Mouse (Mus musculus): ENCODE data around the gene Flywch1.

Flywch1 gene

DNA sequence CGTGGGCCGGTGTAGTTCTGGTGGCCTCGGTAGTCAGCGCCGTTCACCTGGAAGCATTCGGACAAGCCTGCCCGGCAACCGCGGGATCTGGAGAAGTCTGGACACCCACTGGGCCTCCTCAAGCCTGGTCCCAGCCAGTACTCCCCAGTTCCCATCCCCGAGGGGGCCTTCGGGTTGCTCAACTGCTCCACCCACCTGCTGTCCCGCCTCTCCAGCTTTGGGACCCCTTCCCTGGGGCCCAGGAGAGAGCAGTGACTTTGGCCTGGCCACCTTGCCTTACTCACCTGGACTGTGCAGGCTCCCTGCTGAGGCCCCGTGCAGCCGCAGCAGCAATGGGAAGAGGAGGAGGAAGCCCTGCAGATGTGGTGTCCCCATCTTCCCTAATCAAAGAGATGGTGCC lies 26.8 kb downstream of the Flywch1 start:
- in situ Hi-C loops (cut with MboI, MseI): no loop called here

DNA sequence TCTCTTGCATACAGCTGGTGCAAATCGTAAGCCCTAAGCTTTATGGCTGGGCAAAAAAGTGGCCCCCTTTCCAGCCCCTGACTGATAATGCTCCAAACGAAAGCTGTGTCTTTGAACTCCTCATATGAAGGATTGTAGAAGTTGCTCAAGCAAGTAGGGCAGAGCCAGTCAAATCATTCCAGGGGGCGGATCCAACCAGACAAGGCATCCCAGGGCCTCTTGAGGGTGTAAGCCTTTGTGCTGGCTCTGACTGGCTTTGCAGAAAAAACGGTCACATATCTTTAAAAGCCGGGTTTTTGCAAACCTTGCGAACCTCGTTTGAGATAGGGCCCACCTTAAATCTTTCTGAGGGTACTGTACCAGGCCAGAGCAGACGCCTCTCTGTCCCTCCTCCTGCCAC lies 27.3 kb downstream of the Flywch1 start:
- in situ Hi-C loops (cut with MboI, MseI): no loop called here

DNA sequence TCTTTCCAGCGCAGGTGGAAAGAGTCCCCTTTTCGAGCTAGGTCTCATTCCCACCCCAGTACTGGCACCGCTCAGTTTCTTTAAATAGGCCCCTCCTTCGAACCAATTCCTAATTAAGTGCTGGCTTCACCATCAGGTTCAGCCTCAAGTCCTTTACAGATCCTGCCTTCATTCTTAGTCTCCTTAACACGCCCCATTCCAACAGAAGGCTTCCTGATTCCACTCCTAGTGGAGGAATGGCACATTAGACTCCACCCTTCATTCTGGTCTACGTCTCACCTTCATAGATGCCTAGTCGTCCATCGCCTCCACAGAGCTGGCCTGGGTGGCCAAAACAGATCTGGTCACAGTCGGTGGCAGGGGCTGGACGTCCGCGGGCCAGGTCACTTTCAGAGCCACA lies 28.5 kb downstream of the Flywch1 start:
- in situ Hi-C loops (cut with MboI, MseI): no loop called here

- in situ Hi-C loops (cut with MboI, MseI): no loop called here
Measured at GRCm38 (mm10) chr17:23742210-23742793, 29.1 kb downstream of the Flywch1 start.

GRCm38 (mm10) chr17:23741359-23742209 lies 29.8 kb downstream of the Flywch1 start:
- in situ Hi-C loops (cut with MboI, MseI): no loop called here

GRCm38 (mm10) chr17:23740598-23741021 lies 30.8 kb downstream of the Flywch1 start, which contains the start of gene Paqr4:
Paqr4 (minus strand) TSS chr17:23740867.
- in situ Hi-C loops (cut with MboI, MseI): no loop called here

DNA sequence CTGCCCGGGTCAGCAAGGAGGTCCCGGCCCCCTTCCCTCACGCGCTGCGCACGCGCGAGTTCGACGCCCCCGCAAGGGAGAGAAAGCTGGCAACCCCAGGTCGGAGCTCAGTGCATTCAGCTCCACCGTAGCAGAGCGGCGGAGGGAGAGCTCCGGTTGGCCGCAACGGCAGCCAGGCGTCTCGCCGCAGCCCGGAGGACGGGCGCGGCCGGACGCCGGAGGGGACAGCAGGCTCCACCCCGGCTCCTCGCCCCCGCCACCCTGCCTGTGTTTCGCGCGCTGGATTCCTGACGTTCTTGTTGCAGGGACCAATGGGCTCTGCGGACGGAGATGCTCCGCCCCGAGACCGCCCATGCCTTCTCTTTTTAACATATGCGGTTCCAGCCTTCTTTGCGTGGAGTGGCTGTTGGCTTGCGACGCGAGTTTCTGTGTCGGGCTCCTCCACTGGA lies 31.2 kb downstream of the Flywch1 start:
- in situ Hi-C loops (cut with MboI, MseI): no loop called here

DNA sequence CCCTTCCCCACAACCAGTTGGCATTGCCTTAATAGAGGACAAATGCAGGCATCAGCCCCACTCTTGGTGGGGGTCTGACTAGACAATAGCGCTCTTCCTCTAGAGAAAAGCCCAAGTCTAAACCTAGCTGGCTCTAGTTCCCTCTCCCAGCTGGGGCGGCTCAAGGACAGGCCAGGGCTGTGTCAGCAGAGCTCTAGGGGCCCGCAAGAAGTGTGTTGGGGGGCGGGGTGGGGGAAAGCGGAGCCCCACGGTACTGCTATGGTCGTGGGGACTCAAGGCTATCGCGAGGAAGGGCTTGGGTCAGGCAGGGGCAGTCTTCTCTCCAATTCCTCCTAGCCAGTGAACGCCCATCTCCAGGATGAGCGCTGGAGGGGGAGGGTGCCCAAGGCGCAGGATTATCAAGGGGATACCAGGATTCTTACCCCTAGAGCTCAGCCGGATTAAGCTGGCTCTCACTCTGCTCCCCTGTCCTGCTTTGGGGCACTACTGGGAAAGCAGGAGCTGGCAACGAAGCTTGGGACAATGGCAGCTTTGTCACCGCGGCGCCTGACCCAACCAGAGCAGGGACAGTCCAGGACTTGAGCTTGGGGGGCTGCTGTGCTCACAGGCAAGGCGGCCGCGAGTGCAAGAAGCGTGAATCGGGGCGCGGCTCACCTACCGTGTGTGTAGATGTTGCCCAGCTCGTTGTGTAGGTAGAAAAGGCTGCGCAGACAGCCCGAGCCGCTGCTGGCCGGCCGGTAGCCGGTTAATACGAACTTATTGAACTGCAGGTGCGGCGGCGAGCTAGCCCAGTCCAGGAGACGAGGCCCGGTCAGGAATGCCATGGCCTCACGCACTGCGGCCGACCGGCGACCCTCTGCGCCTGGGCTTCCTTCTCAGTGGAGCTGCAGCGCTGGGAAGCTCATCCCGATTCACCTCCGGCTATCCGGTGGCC lies 31.9 kb downstream of the Flywch1 start:
- in situ Hi-C loops (cut with MboI, MseI): no loop called here

- in situ Hi-C loops (cut with MboI, MseI): no loop called here
Measured at GRCm38 (mm10) chr17:23738836-23739201, 32.6 kb downstream of the Flywch1 start.

DNA sequence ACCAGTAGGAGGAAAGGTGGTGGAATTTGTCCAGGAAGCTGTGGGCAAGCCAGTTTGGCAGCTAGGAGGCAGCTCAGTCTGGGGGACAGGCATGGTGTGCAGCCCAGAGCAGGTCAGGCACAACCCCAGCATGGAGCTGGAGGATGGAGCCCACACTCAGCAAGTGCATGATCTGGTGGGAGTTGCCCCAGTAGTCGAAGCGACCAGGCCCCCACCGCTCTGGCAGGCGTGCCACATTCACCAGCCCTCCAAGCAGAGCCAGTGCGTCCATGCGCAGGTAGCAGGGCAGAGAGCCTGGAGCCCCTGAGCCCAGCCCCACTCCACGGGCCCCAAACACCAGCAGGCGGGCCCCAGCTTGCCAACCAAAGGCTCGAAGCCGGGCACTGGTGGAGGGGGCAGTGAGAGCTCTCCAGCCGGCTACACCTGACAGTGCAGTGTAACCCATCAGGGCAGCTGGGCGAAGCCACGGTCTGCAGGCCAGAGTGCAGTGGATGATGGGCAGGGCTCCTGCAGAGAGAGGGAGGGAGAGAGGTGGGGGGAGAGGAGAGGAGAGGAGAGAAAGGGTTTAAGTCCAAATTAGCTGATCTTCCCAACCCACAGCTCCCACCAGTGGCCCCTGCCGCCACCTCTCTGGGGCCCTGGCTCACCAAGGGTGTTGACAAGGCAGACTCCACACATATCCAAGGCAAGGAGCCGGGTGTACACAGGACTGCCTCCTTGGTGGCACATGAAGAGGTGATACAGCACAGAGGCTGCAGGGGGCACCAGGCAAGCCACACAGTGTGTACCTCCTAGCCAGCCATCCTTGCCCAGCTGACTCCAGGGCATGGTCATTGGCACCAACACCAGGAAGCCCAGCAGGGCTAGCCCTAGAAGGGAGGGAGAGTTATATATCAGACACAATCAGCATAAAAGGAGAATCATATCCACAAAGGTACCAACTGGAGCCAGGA lies 33.6 kb downstream of the Flywch1 start:
- in situ Hi-C loops (cut with MboI, MseI): no loop called here

GRCm38 (mm10) chr17:23734341-23734740 lies 37.1 kb downstream of the Flywch1 start:
- in situ Hi-C loops (cut with MboI, MseI): no loop called here

GRCm38 (mm10) chr17:23730441-23730840 lies 41.0 kb downstream of the Flywch1 start:
- in situ Hi-C loops (cut with MboI, MseI): no loop called here

- in situ Hi-C loops (cut with MboI, MseI): no loop called here
Measured at GRCm38 (mm10) chr17:23726758-23727142, 44.7 kb downstream of the Flywch1 start.

GRCm38 (mm10) chr17:23725999-23726757 lies 45.2 kb downstream of the Flywch1 start, which contains the start of gene Pkmyt1:
Pkmyt1 (plus strand) TSS chr17:23726336.
- in situ Hi-C loops (cut with MboI, MseI): no loop called here

DNA sequence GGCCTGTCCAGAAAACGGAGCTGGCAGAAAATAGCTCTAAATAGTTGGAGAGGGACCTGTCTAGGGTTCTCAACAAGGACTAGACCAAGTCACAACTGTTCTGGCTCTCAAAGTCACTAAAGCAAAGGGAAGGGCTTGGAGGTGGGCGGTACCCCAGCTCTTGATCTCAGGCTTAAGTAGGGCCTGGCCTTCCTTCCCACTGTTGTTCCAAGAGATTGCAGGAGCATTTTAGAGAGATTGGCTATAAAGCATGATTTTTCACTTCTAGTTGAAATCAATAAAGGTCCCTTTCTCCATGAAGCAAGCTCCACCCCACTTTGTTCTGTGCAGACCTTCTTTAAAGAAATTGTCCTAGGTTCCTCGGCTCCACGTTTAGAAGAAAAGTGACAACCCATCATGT lies 45.9 kb downstream of the Flywch1 start:
- in situ Hi-C loops (cut with MboI, MseI): no loop called here

DNA sequence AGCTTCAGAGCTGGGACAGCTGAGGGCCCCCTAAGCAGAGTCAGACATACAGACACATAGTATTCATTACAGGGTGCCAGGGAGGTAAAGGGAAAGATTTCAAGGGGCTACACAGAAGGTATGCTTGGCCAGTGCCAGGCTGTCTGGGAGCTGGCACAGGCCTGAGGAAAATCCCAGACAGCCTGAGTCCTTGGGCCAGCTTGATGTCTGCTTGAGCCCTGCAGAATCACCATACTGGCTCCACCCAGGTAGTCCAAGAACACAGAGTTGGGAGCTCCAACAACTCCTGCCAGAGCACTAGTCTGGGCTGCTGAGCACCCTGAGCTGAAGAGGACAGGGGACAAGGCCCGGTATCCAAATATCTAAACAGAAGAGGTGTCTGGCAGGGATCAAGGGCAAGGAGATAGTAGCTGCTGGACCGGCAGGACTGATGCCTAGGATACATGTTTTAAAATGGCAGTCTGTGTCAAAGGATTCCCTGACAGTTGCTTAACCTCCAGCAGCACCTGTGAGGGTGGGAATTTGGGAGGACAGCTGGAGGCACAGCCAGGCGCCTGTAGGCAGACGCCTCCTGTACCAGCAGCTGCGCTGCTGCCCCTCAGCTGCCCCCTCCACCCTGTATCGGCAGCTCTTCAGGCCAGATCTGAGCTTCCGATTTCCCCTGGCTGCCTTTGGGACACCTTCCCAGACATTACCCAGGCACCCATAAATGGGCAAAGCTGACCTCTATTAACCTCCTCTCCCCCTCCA lies 48.9 kb downstream of the Flywch1 start, which contains the start of gene 1520401A03Rik:
Gene 1520401A03Rik (minus strand): TSS at position 408 of the 750 bp plus-strand sequence.
- in situ Hi-C loops (cut with MboI, MseI): no loop called here

GRCm38 (mm10) chr17:23721886-23722285 lies 49.5 kb downstream of the Flywch1 start:
- in situ Hi-C loops (cut with MboI, MseI): no loop called here

DNA sequence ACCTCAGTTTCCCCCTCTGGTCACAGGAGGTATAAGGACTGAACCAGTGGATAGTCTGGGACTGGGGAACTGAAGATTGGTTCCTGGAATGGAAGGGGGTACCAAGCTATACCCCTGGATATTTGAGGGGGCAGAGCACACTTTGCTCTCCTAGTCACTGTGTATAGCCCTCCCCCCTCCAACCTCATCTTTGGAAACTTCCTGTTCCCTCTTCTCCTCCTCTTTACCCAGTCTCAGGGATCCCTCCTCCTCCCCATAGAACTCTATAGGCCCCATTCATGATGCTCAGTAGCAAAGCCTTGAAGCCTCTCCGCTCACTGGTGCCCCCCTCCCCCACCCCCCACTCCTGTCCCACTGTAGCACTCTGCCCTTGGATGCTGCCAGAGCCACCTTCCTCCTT lies 51.9 kb downstream of the Flywch1 start:
- in situ Hi-C loops (cut with MboI, MseI): loop anchor here (10.0 kb wide), 1 partner anchor 1645 kb away; no protein-coding TSS in a partner anchor

DNA sequence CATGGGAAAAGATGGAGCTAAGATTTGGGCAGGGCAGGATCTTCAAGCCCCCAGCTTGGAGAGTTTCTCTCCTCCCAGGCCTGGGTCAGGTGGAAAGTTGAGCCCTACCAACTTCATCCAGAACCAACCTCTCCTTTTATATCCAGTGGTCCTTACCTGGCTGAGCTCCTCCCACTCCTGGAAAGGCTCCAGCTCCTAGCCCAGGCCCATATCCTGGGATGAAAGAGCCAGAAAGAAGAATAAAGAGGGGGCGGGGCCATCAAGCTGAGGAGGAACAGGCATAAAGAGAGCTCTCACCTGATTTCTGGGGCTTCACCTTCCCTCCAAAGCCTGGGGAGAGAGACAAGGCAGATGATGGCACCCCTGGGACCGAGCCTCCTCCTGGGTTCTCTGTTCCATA lies 54.4 kb downstream of the Flywch1 start:
- in situ Hi-C loops (cut with MboI, MseI): loop anchor here (10.0 kb wide), 1 partner anchor 1642 kb away; no protein-coding TSS in a partner anchor
